Mouse (Mus musculus): Measurements from ENCODE around the gene Cops8. TPM values are rescaled to one million over a fixed set of nuclear protein-coding genes. Genes with fewer than 3 reads are reported as not detected.

Gene Cops8
- polyA plus RNA-seq, 1 experiment from 2014 or later = 196 TPM

DNA sequence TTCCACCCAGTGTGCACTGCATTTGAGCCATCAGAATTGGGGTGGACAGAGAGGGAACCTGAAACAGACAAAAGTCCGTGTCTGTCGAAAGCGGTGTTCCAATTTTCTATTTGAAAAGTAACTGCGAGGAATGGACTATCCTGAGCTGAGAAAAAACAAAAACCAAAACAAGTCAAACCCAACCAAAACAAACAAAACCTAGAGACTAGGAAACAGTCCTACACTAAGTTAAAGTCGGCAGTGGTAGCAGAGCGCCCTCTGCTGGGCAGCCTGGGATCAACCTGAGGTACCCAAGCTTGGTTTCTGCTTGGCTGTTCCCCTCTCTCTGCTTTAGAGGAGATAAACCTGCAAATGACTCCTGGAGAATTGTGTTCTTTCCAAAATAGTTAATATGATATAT is 10.0 kb upstream of the Cops8 start:
- no peaks in the 10 kb centered on the region for H3K36me3 ChIP-seq (replicated peaks)
- H3K9me3 ChIP-seq = no peaks in the 10 kb centered on the region
- DNase-seq (ENCODE audit: extremely low spot score, low spot score) = peak; percentile 79
- H3K4me1 ChIP-seq = peaks cover 8% of the 10 kb centered on the region; the same call in 1 of the 2 replicates
- no peak overlapping the region for H3K4me3 ChIP-seq
- no peak overlapping the region for H3K27ac ChIP-seq
- H3K27me3 ChIP-seq (ENCODE audit: poor library complexity, severe bottlenecking) = no peaks in the 10 kb centered on the region; the same call in 1 of the 2 replicates
- 26% methylated on average over 6 of the region's 6 CpGs for WGBS

DNA sequence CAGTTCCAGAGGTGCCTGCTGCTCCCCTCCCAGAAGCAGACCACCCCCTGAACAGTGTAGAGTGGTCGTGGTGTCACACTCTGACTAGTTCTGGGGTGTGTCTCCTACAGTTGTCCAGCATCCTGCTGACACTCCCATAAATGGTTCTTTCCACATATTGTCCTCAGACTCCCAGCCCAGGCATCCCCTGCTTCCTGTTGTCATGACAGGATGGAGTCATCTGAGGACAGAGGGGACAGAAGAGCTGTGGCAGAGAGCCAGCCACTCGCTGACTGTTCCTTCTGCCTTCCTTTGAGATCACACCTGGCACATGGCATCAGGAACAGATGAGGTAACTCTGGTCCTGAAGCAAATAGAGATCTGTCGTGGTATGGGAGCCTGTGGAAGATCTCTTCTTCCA is 3.6 kb upstream of the Cops8 start:
- H3K4me3 ChIP-seq = no peak overlapping the region
- no peaks in the 10 kb centered on the region for H3K27me3 ChIP-seq (ENCODE audit: poor library complexity, severe bottlenecking)
- H3K36me3 ChIP-seq (replicated peaks) = no peaks in the 10 kb centered on the region
- no peak overlapping the region for H3K27ac ChIP-seq
- no peaks in the 10 kb centered on the region for H3K9me3 ChIP-seq
- 64% methylated on average over 3 of the region's 3 CpGs for WGBS
- peaks cover 8% of the 10 kb centered on the region for H3K4me1 ChIP-seq
- no peak for DNase-seq (ENCODE audit: extremely low spot score, low spot score)

DNA sequence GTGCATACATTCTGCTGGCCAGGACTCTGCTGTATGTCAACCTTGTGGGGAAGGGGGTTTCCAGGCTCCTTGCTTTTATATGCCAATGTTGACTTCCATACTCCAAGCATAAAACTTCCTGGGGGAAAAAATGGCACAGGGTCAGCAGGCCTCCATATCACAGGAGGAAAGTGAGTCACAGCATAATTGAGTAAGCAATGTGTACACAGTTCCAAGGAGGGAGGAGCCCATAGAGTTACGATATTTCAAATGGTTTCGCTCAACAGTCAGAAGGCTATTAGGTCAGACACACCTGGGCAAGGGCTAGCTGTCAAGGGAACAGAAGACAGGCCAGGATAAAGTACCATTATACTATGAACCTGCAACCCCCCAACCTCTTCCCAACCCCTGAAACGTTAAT is 1.7 kb upstream of the Cops8 start:
- Histone ChIP-seq H3K27me3 (ENCODE audit: poor library complexity, severe bottlenecking) (no peaks in the 10 kb centered on the region), H3K27ac (no peak overlapping the region), H3K36me3 (replicated peaks) (peaks cover 9% of the 10 kb centered on the region), H3K4me3 (no peak overlapping the region), H3K4me1 (peaks cover 15% of the 10 kb centered on the region), H3K9me3 (no peaks in the 10 kb centered on the region)
- 68% methylated on average over 3 of the region's 3 CpGs for WGBS
- no peak for DNase-seq (ENCODE audit: extremely low spot score, low spot score)

DNA sequence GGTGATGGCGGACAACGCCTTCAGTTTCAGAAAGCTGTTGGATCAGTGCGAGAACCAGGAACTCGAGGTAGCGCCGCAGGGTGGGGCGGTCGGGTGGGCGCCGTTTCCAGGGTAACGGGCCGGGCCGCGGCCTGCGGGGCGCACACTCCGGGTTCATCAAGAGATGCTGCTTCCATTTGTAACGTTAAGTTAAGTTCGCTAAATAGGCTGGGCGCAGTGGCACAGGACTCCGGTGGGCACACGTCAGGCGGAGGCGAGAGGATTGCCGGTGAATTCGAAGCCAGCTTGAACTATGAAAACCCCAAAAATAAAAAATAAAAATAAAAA is 743 bp downstream of the Cops8 start:
- Histone ChIP-seq H3K27me3 (ENCODE audit: poor library complexity, severe bottlenecking) (no peaks in the 10 kb centered on the region), H3K9me3 (no peaks in the 10 kb centered on the region), H3K27ac (peak overlapping the region; percentile 90), H3K36me3 (replicated peaks) (peaks cover 33% of the 10 kb centered on the region), H3K4me3 (peak overlapping the region; percentile 94), H3K4me1 (peaks cover 15% of the 10 kb centered on the region)
- WGBS = under 1% methylated on average over 26 of the region's 26 CpGs
- DNase-seq (ENCODE audit: extremely low spot score, low spot score) = no peak

DNA sequence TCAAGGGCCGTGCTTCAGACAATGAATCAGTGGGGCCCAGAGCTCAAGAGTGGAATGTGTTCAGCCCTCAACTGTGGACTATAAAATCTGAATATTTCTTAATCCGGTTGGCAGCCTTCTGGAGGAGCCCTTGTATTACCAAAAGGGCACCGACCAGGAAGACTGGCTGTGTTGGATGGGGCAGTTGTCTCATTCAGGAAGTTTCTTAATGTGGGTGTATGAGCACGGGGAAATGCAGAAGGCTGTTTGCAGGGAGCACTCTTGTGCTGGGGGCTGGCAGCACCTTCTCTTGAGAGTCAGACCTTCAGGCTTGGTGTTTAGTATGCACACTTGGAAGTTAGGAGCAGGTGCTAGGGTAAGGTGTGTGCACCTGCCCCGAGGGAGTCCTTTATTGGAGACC is 6.6 kb downstream of the Cops8 start:
- H3K27me3 ChIP-seq (ENCODE audit: poor library complexity, severe bottlenecking) = no peaks in the 10 kb centered on the region
- H3K27ac ChIP-seq = no peak overlapping the region
- 93% methylated on average over 5 of the region's 5 CpGs for WGBS
- H3K4me1 ChIP-seq = peaks cover 6% of the 10 kb centered on the region
- no peak for DNase-seq (ENCODE audit: extremely low spot score, low spot score)
- H3K4me3 ChIP-seq = no peak overlapping the region
- peaks cover 90% of the 10 kb centered on the region for H3K36me3 ChIP-seq (replicated peaks)
- no peaks in the 10 kb centered on the region for H3K9me3 ChIP-seq

DNA sequence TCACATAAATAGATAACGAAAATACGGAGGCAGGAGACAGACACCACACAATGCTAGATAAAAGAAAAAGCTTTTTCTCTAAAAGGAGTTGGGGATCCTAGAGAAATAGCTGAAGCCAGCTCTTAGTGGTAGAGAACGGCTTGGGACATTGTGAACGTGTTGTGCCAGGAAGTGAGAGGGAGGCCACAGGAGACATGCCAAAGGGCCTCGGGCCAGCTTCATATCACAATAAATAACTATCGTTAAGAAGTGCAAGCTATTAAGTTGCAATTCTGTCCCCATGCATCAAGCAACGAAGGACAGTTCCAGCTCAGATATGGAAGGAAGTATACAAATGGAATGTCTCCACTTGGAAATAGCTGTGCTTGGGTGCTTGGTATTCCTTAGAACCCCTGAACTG is 14.5 kb downstream of the Cops8 start:
- H3K9me3 ChIP-seq = no peaks in the 10 kb centered on the region
- H3K4me1 ChIP-seq = no peaks in the 10 kb centered on the region
- DNase-seq (ENCODE audit: extremely low spot score, low spot score) = no peak
- no peaks in the 10 kb centered on the region for H3K27me3 ChIP-seq (ENCODE audit: poor library complexity, severe bottlenecking)
- H3K4me3 ChIP-seq = no peak overlapping the region
- no peak overlapping the region for H3K27ac ChIP-seq
- 92% methylated on average over 7 of the region's 7 CpGs for WGBS
- H3K36me3 ChIP-seq (replicated peaks) = peaks cover 32% of the 10 kb centered on the region

DNA sequence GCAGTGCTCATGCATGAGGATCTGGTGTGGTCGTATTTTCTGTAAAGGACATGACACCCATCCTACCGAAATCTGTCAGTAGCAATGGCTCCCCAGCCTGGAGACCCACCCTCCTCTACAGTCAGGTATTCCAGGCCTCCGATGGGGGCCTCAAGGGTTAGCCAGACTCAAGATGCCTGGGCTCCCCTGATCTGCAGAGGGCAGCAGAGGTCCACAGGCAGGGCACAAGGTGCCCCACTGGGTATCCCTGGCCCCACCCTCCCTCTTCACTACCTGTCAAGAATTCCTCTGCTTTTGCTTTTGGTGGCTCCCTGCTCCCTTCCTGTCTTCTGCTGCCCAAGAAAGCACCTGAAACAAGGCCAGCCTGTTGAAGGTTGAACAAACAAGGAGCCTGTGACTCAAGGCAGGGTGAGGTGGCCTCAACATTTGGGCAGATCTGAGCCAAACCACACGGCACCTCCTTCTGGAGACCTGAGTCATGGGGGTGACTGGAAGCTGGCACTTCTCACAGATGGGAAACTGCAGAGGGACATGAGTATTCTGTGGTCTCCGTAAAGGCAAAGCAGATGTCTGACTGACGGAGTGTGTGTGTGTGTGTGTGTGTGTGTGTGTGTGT is 30.7 kb downstream of the Cops8 start:
- WGBS = 81% methylated on average over 6 of the region's 6 CpGs
- no peaks in the 10 kb centered on the region for H3K36me3 ChIP-seq (replicated peaks)
- H3K27me3 ChIP-seq (ENCODE audit: poor library complexity, severe bottlenecking) = no peaks in the 10 kb centered on the region
- DNase-seq (ENCODE audit: extremely low spot score, low spot score) = no peak
- no peaks in the 10 kb centered on the region for H3K9me3 ChIP-seq
- no peak overlapping the region for H3K27ac ChIP-seq
- no peak overlapping the region for H3K4me3 ChIP-seq
- peaks cover 4% of the 10 kb centered on the region; the same call in 1 of the 2 replicates for H3K4me1 ChIP-seq

DNA sequence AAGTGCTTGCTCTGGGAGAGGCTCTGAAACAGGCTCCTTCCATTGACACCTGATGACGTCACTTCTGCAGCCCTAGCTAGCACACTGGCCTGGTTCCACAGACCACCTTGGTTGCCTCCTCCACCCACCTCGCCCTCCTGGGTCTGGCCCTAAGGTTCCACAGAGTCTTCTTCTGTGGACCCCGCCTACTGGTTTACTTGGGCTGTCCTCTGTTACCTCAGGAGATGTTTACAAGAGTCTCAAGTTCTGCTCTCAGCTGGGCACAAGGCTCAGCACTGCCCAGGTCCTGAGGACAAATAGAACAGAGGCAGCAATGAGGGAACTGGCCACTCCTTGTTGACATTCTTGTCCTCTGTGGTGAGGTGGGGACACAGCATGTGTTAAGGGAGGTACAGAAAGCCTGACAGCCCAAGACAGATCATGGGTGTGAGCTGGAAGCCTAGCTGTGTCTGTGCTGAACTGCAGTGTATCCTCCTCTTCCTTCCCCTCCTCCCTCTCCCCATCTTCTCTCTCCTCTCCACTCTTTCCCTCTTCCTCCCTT is 31.5 kb downstream of the Cops8 start:
- H3K27me3 ChIP-seq (ENCODE audit: poor library complexity, severe bottlenecking) = no peaks in the 10 kb centered on the region
- 71% methylated on average over 3 of the region's 3 CpGs for WGBS
- no peak for DNase-seq (ENCODE audit: extremely low spot score, low spot score)
- H3K27ac ChIP-seq = no peak overlapping the region
- no peaks in the 10 kb centered on the region for H3K36me3 ChIP-seq (replicated peaks)
- H3K9me3 ChIP-seq = no peaks in the 10 kb centered on the region
- H3K4me1 ChIP-seq = peaks cover 4% of the 10 kb centered on the region; the same call in 1 of the 2 replicates
- no peak overlapping the region for H3K4me3 ChIP-seq

DNA sequence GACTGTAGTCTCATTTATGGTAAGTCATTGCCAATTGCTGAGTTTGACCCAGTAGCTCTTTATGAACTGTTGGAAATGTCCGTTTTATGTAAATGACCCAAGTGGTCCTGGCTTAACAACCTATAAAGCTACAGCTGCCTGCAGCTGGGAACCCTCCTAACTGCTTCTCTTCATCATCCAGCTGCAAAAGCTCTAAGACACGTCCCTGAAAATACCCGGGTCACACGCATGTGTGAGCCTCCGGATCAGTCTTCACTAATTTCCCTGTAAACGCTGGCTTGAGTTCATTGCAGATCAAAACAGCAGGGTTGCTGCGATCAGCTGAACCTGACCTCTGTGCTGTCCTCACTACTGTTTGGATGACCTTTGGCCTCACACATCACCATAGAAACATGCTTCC is 35.6 kb downstream of the Cops8 start:
- Histone ChIP-seq H3K36me3 (replicated peaks) (no peaks in the 10 kb centered on the region), H3K4me1 (no peaks in the 10 kb centered on the region), H3K27ac (no peak overlapping the region), H3K9me3 (no peaks in the 10 kb centered on the region), H3K27me3 (ENCODE audit: poor library complexity, severe bottlenecking) (no peaks in the 10 kb centered on the region), H3K4me3 (no peak overlapping the region)
- no peak for DNase-seq (ENCODE audit: extremely low spot score, low spot score)
- 86% methylated on average over 7 of the region's 7 CpGs for WGBS

DNA sequence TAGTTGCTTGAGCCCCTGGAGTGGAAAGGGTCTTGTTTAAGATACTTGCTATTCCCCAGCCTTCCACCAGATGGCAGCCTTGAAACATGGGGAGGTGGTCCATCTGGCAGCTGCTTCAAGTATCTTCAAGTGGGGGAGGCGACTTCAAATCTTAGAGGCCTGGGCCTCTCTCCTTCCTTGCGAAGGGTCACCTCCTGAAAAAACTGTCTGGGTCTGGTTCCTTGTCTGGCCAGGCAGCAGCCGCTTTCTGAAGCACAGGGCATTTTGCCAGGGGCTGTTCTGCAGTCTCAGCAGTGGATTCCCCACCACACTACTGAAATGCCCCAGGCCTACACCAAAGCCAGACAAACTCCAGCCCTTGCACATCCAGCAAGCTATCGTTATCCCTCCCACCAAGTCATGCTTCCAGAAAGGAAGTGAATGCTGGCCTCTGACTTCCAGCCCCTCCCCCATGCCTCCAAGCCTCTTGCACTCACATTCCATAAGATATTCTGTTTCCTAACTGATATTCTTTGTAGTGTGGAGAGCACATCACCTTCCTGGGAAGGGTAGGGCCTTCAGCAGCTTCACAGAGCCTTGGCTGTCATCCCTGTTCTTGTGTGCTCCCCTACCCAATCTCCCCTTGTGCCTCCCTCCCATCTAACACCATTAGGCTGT is 48.1 kb downstream of the Cops8 start:
- no peaks in the 10 kb centered on the region for H3K9me3 ChIP-seq
- H3K4me1 ChIP-seq = peaks cover 17% of the 10 kb centered on the region
- 16% methylated on average over 4 of the region's 4 CpGs for WGBS
- peak; percentile 75 for DNase-seq (ENCODE audit: extremely low spot score, low spot score)
- H3K4me3 ChIP-seq = no peak overlapping the region
- no peaks in the 10 kb centered on the region for H3K27me3 ChIP-seq (ENCODE audit: poor library complexity, severe bottlenecking)
- H3K27ac ChIP-seq = peak overlapping the region; percentile 78
- no peaks in the 10 kb centered on the region for H3K36me3 ChIP-seq (replicated peaks)

DNA sequence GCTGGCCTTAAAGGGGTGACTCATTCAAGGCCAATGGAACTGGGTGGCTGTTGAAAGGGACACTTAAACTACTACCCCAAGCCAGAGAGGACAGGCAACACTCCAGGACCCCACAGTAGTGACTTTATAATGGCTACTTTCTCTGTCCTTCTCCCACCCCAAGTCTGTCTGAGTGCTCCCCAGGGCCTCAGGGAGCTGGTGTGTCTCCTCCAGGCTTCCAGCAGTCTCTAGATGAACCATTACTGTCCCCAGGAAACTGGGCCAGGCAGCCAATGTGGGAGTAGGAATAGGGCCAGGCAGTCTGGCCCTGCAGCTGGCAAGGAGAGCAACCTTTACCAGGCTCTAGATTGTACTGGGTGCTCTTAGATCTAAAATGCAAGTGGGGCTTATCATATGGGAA is 49.0 kb downstream of the Cops8 start:
- Histone ChIP-seq H3K4me1 (peaks cover 17% of the 10 kb centered on the region), H3K27ac (peak overlapping the region; percentile 78), H3K4me3 (no peak overlapping the region), H3K9me3 (no peaks in the 10 kb centered on the region), H3K27me3 (ENCODE audit: poor library complexity, severe bottlenecking) (no peaks in the 10 kb centered on the region), H3K36me3 (replicated peaks) (no peaks in the 10 kb centered on the region)
- DNase-seq (ENCODE audit: extremely low spot score, low spot score) = no peak

DNA sequence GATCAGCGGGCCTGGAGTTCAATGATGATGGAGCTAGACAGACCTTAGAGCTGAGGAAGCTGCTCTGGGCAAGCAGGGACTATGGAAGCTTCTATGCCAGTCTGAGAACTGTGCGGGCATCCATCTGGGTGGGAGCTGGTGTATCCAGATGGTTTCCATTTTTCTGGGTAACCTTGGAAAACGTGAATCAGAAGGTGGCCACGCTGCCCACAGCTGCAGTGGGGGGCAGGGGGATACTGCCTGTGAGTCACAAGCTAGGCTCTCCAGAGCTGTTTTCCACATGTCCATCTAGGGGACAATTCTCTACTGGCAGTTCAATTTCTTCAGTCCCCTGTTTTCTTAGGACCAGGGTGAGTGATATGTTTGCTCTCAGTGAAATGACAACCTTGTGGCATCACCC is 49.8 kb downstream of the Cops8 start:
- no peak overlapping the region for H3K27ac ChIP-seq
- no peaks in the 10 kb centered on the region for H3K36me3 ChIP-seq (replicated peaks)
- no peak for DNase-seq (ENCODE audit: extremely low spot score, low spot score)
- no peaks in the 10 kb centered on the region for H3K9me3 ChIP-seq
- H3K27me3 ChIP-seq (ENCODE audit: poor library complexity, severe bottlenecking) = no peaks in the 10 kb centered on the region
- H3K4me1 ChIP-seq = peaks cover 17% of the 10 kb centered on the region
- no peak overlapping the region for H3K4me3 ChIP-seq
- 78% methylated on average over 4 of the region's 4 CpGs for WGBS

DNA sequence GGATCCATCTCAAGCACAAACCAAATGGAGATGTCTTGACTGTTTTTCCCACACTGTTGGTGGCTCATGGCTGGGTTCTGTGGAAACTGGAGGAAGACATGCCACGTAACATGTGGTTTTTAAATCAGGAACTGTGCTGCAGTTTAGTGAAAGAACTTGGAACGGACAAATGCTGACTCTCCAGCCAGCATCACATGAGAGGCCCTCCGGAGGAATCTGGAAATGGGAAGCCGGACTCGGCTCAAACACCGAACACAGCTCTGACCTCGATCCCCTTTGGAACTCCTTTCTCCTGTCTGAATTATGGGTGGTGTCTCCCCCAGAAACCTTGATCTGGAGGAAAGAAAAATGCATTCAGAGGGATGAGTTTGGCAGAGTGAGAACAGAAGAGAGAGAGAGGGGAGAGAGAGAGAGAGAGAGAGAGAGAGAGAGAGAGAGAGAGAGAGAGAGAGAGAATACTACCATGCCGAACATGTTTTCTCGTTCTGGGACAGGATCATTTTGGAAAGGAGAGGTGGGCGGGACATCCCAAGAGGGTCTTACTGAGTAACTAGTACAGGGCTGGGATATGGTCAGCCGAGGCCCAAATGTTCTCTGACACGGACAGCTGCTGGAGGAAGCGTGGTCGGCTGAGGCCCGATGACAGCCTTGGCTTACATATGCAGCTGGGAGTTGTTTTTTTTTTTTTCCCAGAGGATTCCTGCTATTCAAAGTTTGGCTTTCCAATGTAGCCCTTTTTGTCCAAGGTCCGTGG is 53.9 kb downstream of the Cops8 start:
- peaks cover 3% of the 10 kb centered on the region for H3K4me1 ChIP-seq
- WGBS = 92% methylated on average over 16 of the region's 16 CpGs

More for the DNA sequence above, 53.9 kb downstream of the Cops8 start:
- H3K27me3 ChIP-seq (ENCODE audit: poor library complexity, severe bottlenecking) = no peaks in the 10 kb centered on the region
- no peak overlapping the region for H3K4me3 ChIP-seq
- no peak overlapping the region for H3K27ac ChIP-seq
- H3K9me3 ChIP-seq = no peaks in the 10 kb centered on the region
- H3K36me3 ChIP-seq (replicated peaks) = no peaks in the 10 kb centered on the region
- DNase-seq (ENCODE audit: extremely low spot score, low spot score) = no peak

Measured in forebrain, embryonic 10.5 days (tissue).